Mouse (Mus musculus) forebrain, embryonic 10.5 days (tissue): ENCODE results near the gene Lmo1. TPM values are rescaled to one million over a fixed set of nuclear protein-coding genes. Genes with fewer than 3 reads are reported as not detected.
"Not testable (repeated sequence)": the region's sequence is repeated elsewhere in the genome, so short reads cannot be mapped to it uniquely, and the experiment has no call there.

ENCODE experiments used
- DNase-seq: peaks from one replicate; pipeline ENCODE4 v3.0.0-alpha.2; 2017; ENCODE audit warnings: low spot score; ENCODE audit errors: extremely low spot score
- H3K27ac ChIP-seq: fragments of 300-500 bp; sonication (generic); 2 replicates; pipeline ENCODE4 v1.5.1; 2016; ENCODE audit warnings: mild to moderate bottlenecking
- H3K27me3 ChIP-seq: fragments of 300-500 bp; sonication (generic); 2 replicates; pipeline ENCODE4 v1.6.1; 2016; ENCODE audit warnings: mild to moderate bottlenecking; ENCODE audit not compliant: poor library complexity, severe bottlenecking
- H3K36me3 ChIP-seq: fragments of 300-500 bp; sonication (generic); replicated peaks from 2 replicates; pipeline ENCODE4 v1.6.1; 2016; ENCODE audit warnings: mild to moderate bottlenecking, moderate library complexity
- H3K4me1 ChIP-seq: fragments of 300-500 bp; sonication (generic); 2 replicates; pipeline ENCODE4 v1.6.1; 2016
- H3K4me3 ChIP-seq: fragments of 300-500 bp; sonication (generic); 2 replicates; pipeline ENCODE4 v1.5.1; 2016; ENCODE audit warnings: mild to moderate bottlenecking, moderate library complexity
- H3K9me3 ChIP-seq: fragments of 300-500 bp; sonication (generic); 2 replicates; pipeline ENCODE4 v1.6.1; 2016; ENCODE audit warnings: mild to moderate bottlenecking, moderate library complexity
- WGBS: fragments of 180-500 bp; shearing (Covaris S2); methylation state at CpG from one replicate; pipeline ENCODE4 v1.1.7; 2016; 5-methylcytosine and 5-hydroxymethylcytosine counted together
- polyA plus RNA-seq: library from polyadenylated mRNA; unstranded; fragments of >200 nt; fragmentation: Nextera tagmentation; extraction: Ambion mirVana; gene quantifications from 2 replicates; pipeline ENCODE4 v1.2.1, GENCODE M21; 2016

Lmo1 gene
- polyA plus RNA-seq, 1 experiment from 2014 or later = 21.9 TPM

DNA sequence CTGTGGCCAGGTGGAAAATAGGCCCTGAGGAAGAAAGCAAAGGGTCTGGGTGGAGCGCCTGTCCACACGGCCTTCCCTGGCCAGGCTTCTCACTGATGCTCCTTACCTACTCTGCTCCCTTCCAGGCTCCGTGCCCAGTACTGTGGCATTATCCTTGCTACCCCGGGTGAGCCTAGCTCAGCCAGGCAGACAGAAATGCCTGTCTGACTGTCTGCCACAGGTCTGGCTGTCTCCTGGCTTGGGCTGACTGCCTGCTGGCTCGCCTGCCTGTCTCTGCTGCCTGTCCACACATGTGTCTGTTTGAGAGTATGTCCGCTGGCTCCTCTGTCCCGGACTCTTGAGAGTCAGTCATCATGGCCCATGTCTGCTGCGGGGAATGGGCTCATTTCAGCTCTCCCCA, 37.6 kb downstream of the Lmo1 start:
- Histone ChIP-seq H3K36me3 (peaks cover 45% of the 10 kb centered on the region), H3K4me3 (no peak overlapping the region), H3K27me3 (peaks cover 60% of the 10 kb centered on the region), H3K9me3 (no peaks in the 10 kb centered on the region), H3K27ac (no peak overlapping the region; the same call in 1 of the 2 replicates), H3K4me1 (peaks cover 16% of the 10 kb centered on the region)
- no peak for DNase-seq
- 90% methylated on average over 8 of the region's 8 CpGs for WGBS

DNA sequence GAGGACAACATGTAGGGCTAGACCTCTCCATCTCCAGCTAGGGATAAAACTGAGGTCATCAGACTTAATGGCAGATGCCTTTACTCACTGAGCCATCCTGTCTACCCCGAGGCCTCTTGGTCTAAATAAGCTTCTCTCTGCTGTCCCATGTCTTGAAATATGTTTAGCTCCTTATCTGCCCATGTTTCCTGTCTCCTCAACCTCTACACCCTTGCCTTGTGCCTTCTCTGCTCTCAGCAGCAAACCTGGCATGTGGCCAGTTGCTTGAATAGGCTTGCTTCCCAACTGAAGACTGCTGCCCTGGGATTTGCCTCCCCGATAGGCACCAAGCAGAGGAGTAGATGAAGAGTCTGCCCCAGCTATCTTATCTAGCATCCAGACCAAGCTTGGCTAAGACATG, 43.4 kb downstream of the Lmo1 start:
- H3K4me1 ChIP-seq = peaks cover 8% of the 10 kb centered on the region
- WGBS = 87% methylated on average over 2 of the region's 2 CpGs
- no peak for DNase-seq
- H3K36me3 ChIP-seq = peaks cover 14% of the 10 kb centered on the region; the same call in 1 of the 2 replicates
- no peaks in the 10 kb centered on the region for H3K9me3 ChIP-seq
- no peak overlapping the region for H3K27ac ChIP-seq
- no peak overlapping the region for H3K4me3 ChIP-seq
- peaks cover 17% of the 10 kb centered on the region; the same call in 1 of the 2 replicates for H3K27me3 ChIP-seq

DNA sequence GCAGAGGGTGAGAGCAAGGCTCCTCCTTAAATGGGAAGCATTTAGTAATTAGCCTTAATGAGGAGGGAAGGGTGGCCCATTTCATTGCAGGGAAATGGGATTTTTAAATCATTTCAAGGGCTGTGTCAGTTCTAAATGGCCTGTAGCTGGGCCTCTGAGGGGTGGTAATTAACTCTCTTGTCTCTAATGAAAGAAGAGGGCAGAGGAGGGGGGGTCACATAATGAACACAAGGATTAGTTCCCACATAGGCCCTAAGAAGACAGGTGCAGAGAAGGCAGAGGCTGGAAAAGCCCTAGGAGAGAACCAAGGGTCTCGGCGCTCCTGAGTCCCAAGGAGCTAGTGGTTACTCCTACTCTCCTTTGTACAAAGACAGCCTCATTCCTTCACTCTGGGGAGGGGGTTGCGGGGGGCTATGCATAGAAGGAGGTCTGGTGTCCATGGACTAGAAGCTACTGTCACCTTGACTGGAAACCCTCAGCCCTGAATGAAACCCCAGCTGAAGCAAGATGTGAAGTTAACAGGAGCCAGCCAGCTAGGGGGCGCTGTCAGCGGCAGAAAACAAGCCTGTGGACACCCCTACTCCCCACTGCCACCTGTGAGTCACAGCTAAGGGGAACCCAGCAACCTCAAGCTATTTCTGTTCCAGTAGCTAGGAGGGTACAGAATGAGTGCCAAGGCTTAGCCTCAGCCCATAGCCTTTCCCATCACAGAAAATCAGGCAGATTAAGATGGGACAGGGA, 44.9 kb downstream of the Lmo1 start:
- 67% methylated on average over 5 of the region's 5 CpGs for WGBS
- H3K27me3 ChIP-seq = peaks cover 13% of the 10 kb centered on the region; the same call in 1 of the 2 replicates
- no peaks in the 10 kb centered on the region for H3K9me3 ChIP-seq
- peaks cover 8% of the 10 kb centered on the region for H3K4me1 ChIP-seq
- H3K27ac ChIP-seq = no peak overlapping the region
- DNase-seq = no peak
- peaks cover 8% of the 10 kb centered on the region; the same call in 1 of the 2 replicates for H3K36me3 ChIP-seq
- H3K4me3 ChIP-seq = no peak overlapping the region

DNA sequence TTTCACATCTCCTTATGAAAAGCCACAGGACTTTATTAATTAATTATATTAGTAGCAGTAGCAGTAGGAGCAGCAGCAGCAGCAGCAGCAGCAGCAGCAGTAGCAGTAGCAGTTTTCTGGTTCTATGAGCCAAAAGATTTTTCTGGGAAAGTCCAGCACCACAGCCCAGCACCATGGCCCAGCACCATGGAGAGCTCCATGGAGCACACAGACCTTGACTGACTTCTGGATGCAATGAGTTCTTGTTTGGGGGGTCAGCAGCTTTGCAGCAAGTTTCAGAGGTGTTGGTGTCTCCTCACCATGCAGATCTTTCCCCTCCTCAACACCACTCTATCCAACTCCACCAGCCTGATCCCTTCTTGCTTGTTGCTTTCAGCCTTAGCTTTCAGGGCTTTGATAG, 45.6 kb downstream of the Lmo1 start:
- H3K27me3 ChIP-seq = peaks cover 13% of the 10 kb centered on the region; the same call in 1 of the 2 replicates
- H3K4me1 ChIP-seq = peaks cover 8% of the 10 kb centered on the region
- DNase-seq = no peak
- peaks cover 8% of the 10 kb centered on the region; the same call in 1 of the 2 replicates for H3K36me3 ChIP-seq
- no peak overlapping the region for H3K27ac ChIP-seq
- H3K4me3 ChIP-seq = no peak overlapping the region
- H3K9me3 ChIP-seq = no peaks in the 10 kb centered on the region

DNA sequence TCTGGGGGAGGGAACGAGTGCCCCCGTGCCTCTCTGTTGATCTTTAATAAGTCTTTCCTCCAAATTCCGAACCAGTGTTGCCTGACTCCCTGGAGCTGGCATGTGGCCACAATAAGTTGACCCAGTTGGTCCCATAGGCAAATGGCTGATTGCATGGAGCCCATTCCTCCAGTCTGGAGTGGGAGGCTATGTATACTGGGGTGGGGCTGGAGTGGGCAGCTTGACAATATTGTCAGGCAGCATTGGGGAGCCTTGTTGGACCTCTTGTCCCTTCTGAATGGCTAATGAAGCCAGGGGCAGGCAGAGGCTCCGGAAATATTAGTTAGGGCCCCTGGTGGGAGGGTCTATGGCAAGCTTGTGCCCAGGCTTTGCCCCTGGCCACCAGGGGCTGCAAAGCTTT, 59.1 kb downstream of the Lmo1 start:
- Histone ChIP-seq H3K27me3 (peaks cover 52% of the 10 kb centered on the region), H3K4me3 (peak overlapping the region; percentile 6; the same call in 1 of the 2 replicates), H3K4me1 (peaks cover 22% of the 10 kb centered on the region), H3K27ac (peak overlapping the region; percentile 79), H3K9me3 (no peaks in the 10 kb centered on the region), H3K36me3 (no peaks in the 10 kb centered on the region)
- DNase-seq = no peak
- WGBS = 58% methylated on average over 4 of the region's 4 CpGs

DNA sequence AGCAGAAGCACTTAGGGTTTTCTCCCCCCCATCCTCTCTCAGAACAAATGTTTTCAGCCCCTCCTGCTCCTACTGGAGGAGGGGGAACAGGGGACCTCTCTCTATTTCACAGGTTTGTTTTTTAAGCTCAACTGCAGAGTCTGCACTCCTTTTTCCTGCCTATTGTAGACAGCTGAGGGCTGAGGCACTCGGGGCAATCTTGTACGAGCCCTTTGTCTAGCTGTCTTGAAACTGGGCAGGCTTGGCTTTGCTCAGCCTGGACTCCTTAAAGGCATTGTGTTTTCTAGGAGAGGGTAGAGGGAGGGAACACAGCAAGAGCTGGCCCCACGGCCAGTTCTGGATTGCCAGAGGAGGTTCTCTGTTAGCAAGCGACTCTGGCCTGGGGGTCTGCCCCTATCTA, 59.5 kb downstream of the Lmo1 start:
- H3K4me3 ChIP-seq, DNase-seq, H3K36me3 ChIP-seq, H3K9me3 ChIP-seq: not testable (repeated sequence)
- 20% methylated on average over 1 of the region's 4 CpGs for WGBS
- peak overlapping the region; percentile 79 for H3K27ac ChIP-seq
- peaks cover 52% of the 10 kb centered on the region for H3K27me3 ChIP-seq
- peaks cover 26% of the 10 kb centered on the region for H3K4me1 ChIP-seq

DNA sequence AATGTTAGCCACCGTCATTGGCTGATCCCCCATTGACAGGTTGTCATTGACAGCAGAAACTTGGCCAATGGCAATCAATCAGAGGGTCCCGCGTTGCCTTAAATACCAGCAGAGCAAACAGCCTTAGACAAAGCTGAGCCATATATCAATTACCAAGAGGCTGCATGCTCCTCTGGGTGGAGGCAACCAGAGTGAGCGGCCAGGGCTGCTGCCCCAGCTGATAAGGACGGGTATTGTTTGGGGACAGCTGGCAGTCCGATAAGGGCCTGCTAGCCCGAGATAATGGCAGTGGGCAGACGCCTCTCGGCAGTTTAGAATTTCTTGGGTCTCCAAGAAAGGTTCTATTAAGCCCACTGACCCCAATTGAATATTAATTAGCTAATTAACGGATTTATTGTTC, 60.1 kb downstream of the Lmo1 start:
- Histone ChIP-seq H3K4me1 (peaks cover 30% of the 10 kb centered on the region), H3K36me3 (no peaks in the 10 kb centered on the region), H3K27me3 (peaks cover 52% of the 10 kb centered on the region), H3K9me3 (no peaks in the 10 kb centered on the region), H3K27ac (peak overlapping the region; percentile 74), H3K4me3 (no peak overlapping the region)
- WGBS = 34% methylated on average over 10 of the region's 10 CpGs
- DNase-seq = peak; percentile 44

DNA sequence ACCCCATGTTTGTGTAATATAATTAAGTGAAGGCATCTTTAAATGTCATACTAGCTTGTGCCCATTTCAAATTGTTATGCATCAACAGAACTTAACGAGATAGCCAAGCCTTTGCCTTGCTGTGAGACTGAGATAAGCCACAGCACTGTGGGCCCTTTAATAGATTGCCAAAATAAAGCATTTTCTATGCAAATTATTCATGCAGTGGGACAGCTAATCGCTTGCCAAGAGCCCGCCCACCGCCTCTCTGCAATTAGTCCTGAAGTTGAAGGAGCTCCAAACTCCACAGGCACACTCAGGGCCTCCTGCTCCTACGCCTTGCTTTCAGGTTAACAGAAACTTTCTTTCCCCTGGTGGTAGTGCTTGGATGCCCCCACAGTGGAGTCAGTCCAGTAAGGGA, 64.0 kb downstream of the Lmo1 start:
- no peaks in the 10 kb centered on the region for H3K36me3 ChIP-seq
- no peak overlapping the region for H3K4me3 ChIP-seq
- H3K27me3 ChIP-seq = peaks cover 43% of the 10 kb centered on the region
- H3K4me1 ChIP-seq = peaks cover 24% of the 10 kb centered on the region
- DNase-seq = no peak
- 75% methylated on average over 5 of the region's 5 CpGs for WGBS
- H3K9me3 ChIP-seq = no peaks in the 10 kb centered on the region
- H3K27ac ChIP-seq = peak overlapping the region; percentile 48; the same call in 1 of the 2 replicates

DNA sequence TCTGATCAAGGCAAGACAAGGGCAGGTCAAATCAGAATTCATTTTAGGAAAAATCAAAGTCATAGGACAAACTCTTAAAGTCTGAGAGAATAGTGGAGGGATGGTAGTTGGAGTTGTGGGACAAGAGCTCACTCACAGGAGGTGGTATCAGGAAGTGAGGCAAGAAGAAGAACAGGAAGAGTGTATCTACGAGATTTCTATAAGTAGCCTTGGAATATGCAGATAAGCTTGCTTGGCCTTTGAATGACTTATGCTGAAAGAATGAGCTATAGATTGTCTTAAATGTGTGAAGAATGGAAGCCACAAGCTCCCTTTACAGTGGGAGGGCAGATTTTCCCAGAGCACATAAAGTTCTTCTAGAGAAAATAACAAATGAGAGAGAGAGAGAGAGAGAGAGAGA, 70.1 kb downstream of the Lmo1 start:
- H3K4me3 ChIP-seq = no peak overlapping the region
- no peaks in the 10 kb centered on the region for H3K36me3 ChIP-seq
- WGBS = 89% methylated on average over 1 of the region's 1 CpGs

DNA sequence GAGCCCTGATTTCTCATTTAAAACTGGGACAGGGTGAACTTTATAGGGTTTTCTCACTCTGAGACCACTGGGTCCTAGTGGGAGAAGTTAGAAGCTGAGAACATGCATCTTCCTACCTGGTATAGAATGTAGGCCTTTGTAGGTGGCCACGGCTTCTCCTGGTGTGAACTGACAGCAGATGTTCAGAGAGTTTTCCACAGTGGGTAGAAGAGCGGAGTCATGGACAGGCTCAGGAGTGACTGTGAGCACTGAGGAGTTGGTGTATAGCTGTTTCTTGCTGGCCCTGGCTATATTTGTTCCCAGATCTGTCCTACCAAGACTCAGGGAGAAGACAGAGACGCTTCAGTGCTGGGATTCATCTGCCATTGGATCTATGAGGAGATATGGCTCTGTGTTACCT, 73.8 kb downstream of the Lmo1 start:
- Histone ChIP-seq H3K27me3 (peaks cover 7% of the 10 kb centered on the region), H3K4me1 (peaks cover 10% of the 10 kb centered on the region), H3K27ac (no peak overlapping the region), H3K36me3 (no peaks in the 10 kb centered on the region), H3K9me3 (no peaks in the 10 kb centered on the region), H3K4me3 (no peak overlapping the region)
- DNase-seq = no peak
- WGBS = 85% methylated on average over 3 of the region's 3 CpGs

More for the DNA sequence above, 70.1 kb downstream of the Lmo1 start:
- Histone ChIP-seq H3K9me3 (no peaks in the 10 kb centered on the region), H3K27ac (no peak overlapping the region), H3K4me1 (no peaks in the 10 kb centered on the region), H3K27me3 (peaks cover 13% of the 10 kb centered on the region)
- no peak for DNase-seq

DNA sequence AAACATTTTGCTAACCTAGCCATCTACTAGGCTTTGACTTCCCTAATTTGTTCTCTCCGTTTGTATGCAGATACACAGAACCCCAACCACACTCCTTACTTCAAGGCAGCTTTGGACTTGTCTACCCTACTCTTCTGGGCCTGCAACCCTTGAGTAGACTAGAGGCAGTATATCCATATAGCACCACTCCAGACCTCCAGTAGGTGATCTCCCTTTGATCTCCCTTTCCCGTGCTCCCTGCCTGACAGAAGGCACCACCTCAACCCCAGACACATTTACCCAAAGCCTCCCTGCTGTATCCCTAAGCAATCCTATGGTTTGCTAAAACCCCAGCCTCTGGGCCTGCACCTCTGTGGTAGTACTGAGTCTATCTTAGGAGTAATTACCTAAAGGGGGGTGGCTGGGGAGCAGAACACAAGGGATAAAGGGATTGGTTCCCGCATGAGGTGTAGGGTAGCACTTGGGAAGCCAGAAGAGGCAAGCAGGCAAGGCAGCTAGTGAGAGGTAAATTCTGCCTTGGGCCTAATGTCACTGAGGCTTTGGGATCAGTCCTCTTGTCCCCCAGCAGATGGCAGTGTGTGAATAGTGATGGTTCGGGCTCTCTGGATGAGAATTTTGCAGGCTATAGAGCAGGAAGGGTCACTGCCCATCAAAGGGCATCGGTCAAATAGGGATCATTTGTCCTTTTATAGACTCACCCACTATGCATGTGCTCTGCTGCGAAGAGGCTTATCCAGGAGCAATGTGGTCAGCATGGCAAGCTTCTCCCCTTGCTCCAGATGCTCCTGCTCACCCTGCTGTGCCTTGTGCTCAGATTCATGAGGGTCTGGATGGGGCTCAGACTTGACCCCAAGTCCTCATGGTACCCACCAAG, 76.6 kb downstream of the Lmo1 start:
- Histone ChIP-seq H3K9me3 (no peaks in the 10 kb centered on the region), H3K36me3 (no peaks in the 10 kb centered on the region), H3K4me1 (peaks cover 10% of the 10 kb centered on the region), H3K4me3 (no peak overlapping the region), H3K27ac (no peak overlapping the region), H3K27me3 (peaks cover 7% of the 10 kb centered on the region)
- 35% methylated on average over 6 of the region's 6 CpGs for WGBS
- peak; percentile 53 for DNase-seq

DNA sequence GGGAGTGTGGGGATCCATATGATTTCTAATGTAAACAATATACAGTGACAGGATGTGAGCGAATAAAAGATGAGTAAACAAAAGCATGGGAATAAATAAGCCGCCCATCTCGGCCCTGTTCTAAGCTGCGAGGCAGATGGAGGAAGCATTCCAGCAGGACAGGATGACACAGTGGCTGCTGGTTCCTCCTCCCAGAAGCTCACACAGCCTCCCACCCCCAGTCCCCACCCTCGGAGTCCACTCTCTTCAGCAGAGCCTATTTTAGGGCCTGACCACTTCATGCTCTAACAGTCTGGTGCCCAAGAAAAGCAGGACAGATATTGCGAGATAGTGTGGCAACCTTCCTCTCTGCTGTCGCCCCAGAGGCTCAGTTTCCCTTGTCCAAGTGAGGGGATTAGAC, 77.8 kb downstream of the Lmo1 start:
- H3K27ac ChIP-seq = no peak overlapping the region
- no peak overlapping the region for H3K4me3 ChIP-seq
- H3K4me1 ChIP-seq = peaks cover 10% of the 10 kb centered on the region
- no peak for DNase-seq
- no peaks in the 10 kb centered on the region for H3K9me3 ChIP-seq
- H3K27me3 ChIP-seq = peaks cover 7% of the 10 kb centered on the region
- H3K36me3 ChIP-seq = no peaks in the 10 kb centered on the region
- whole genome bisulfite sequencing = 84% methylated on average over 7 of the region's 7 CpGs

DNA sequence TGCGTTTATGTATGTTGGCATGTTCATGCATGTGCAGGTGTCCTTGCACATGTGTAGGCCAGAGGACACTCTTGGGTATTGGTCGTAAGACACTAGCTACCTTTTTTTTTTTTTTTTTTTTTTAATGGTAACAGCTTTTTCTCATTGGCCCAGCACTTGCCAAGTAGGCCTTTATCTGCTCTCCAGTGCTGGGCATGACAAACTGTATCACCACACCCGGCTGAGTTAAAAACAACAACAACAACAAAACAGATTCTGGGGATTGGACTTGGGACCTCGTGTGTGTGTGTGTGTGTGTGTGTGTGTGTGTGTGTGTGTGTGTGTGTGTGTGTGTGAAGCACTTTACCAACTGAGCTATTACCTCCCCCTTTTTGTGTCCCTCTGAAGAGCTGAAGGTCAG, 78.4 kb downstream of the Lmo1 start:
- Histone ChIP-seq H3K27ac (no peak overlapping the region), H3K4me1 (peaks cover 10% of the 10 kb centered on the region), H3K9me3 (no peaks in the 10 kb centered on the region), H3K36me3 (no peaks in the 10 kb centered on the region), H3K4me3 (no peak overlapping the region), H3K27me3 (peaks cover 7% of the 10 kb centered on the region)
- no peak for DNase-seq
- 79% methylated on average over 4 of the region's 4 CpGs for WGBS
